Mouse (Mus musculus): ENCODE data around the gene D430042O09Rik. TPM values are rescaled to one million over a fixed set of nuclear protein-coding genes. Genes with fewer than 3 reads are reported as not detected.
"Not testable (repeated sequence)": the region's sequence is repeated elsewhere in the genome, so short reads cannot be mapped to it uniquely, and the experiment has no call there.

Gene D430042O09Rik
- polyA plus RNA-seq (2016; fragmentation: Nextera tagmentation; extraction: Ambion mirVana) = 11.3 and 15.0 TPM in 2 replicates

DNA sequence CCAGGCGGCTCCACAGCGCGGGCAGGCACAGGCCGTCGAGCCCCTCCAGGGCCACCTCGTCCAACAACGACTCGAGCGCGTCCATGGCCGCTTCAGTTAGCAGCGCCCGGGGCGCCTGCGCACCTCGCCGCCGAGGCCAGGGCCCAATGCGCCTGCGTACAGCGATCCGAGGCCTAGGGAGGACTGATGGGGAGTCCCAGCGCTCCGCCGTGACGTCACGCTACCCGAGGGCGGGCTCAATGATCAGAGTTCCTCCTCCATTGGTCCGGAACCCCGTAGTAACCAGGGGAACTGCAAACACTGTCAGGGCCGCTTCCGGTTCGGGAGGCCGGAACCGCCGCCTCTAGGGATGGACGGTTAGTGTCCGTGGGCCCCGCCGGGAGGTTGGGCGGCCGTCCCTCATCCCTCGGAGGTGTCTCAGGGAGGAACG, at the start of gene D430042O09Rik, which contains the start of gene Gtf3c1:
D430042O09Rik (plus strand) TSS at position 296 of the 430 bp plus-strand sequence.
Gtf3c1 (minus strand) TSS at position 188 of the 430 bp plus-strand sequence.
- WGBS = 0% methylated on average over 45 of the region's 45 CpGs
- Histone ChIP-seq H3K36me3 (peaks cover 14% of the 10 kb centered on the region), H3K9ac (peak within 1 kb of the TSS; percentile 91), H3K4me3 (peak within 1 kb of the TSS; percentile 85), H3K27me3 (no peaks in the 10 kb centered on the region), H3K27ac (peak within 1 kb of the TSS; percentile 87), H3K9me3 (replicated peaks) (no peaks in the 10 kb centered on the region), H3K4me1 (peaks cover 29% of the 10 kb centered on the region), H3K4me2 (replicated peaks) (peak within 1 kb of the TSS; percentile 80)
- peak; percentile 98 for ATAC-seq (ENCODE audit: low FRiP score)

DNA sequence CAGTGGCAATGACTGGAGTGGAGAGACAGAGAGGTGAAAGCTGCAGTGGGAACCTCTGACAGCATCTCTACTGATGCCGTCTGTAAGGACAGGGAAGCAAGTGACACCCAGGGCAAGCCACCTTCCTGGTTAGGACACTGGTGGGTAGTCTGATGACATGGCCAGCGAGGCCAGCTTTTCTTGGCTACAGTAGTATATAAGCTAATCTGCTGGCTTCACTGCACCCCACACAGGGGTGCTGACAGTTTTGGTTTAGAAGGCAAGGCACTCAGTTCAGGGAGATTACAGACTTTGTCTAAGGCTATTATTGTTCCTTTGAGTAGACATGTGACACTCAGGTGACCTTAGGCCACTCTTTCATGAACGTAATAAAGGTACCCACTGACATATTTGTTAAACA, 44.0 kb upstream of the D430042O09Rik start:
- 83% methylated on average over 3 of the region's 3 CpGs for WGBS
- no peak for ATAC-seq (ENCODE audit: low FRiP score)

DNA sequence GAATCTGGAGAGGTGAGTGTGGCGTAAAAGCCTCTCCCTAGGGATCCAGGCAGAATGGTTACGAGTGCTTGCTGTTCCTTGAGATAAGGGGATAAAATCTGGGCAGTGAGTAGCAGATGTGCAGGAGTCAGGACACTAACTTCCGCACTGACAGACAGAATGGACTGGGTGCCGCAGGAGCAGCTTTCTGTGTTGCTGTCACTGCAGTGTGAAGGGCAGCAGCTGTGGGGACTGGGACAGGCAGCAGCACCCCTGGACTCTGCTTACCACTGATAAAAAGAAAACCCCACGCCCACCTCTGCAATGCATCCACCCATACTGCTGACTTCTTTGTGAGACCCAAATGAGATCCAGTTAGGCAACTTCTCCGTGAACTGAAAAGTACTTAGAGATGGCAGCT, 36.8 kb upstream of the D430042O09Rik start:
- ATAC-seq (ENCODE audit: low FRiP score) = no peak
- H3K9ac ChIP-seq = no peak overlapping the region
- no peaks in the 10 kb centered on the region for H3K27me3 ChIP-seq
- WGBS = 92% methylated on average over 6 of the region's 6 CpGs
- peaks cover 99% of the 10 kb centered on the region for H3K36me3 ChIP-seq
- H3K4me3 ChIP-seq = no peak overlapping the region
- no peak overlapping the region for H3K4me2 ChIP-seq (replicated peaks)
- no peaks in the 10 kb centered on the region for H3K4me1 ChIP-seq
- no peaks in the 10 kb centered on the region for H3K9me3 ChIP-seq (replicated peaks)
- no peak overlapping the region for H3K27ac ChIP-seq

More for the DNA sequence above, 44.0 kb upstream of the D430042O09Rik start:
- Histone ChIP-seq H3K9ac (no peak overlapping the region), H3K4me1 (no peaks in the 10 kb centered on the region), H3K27ac (no peak overlapping the region), H3K4me3 (no peak overlapping the region), H3K36me3 (peaks cover 95% of the 10 kb centered on the region), H3K27me3 (no peaks in the 10 kb centered on the region), H3K9me3 (replicated peaks) (no peaks in the 10 kb centered on the region), H3K4me2 (replicated peaks) (no peak overlapping the region)

DNA sequence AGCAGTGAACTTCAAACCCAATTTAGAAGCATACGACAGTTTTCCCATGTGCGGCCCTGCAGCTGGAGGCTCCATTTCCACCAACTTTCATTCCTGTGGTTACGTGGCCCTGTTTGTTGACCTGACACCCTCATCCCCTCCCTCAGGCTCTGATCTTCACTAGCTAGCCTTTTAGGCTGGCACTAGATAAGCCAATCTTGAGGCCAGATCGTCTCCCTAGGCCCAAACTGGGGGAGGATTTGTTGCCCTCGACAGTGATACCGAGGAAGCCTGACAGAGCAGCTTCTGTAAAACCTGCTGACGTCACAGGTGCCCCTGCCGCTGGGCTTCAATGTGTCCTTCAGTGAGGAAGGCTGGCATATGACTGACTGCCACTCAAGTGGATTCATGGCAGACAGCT, 36.3 kb upstream of the D430042O09Rik start:
- Histone ChIP-seq H3K9me3 (replicated peaks) (no peaks in the 10 kb centered on the region), H3K27ac (no peak overlapping the region), H3K9ac (no peak overlapping the region), H3K4me2 (replicated peaks) (no peak overlapping the region), H3K27me3 (no peaks in the 10 kb centered on the region), H3K4me3 (no peak overlapping the region), H3K36me3 (peaks cover 99% of the 10 kb centered on the region), H3K4me1 (no peaks in the 10 kb centered on the region)
- 93% methylated on average over 8 of the region's 8 CpGs for WGBS
- no peak for ATAC-seq (ENCODE audit: low FRiP score)

DNA sequence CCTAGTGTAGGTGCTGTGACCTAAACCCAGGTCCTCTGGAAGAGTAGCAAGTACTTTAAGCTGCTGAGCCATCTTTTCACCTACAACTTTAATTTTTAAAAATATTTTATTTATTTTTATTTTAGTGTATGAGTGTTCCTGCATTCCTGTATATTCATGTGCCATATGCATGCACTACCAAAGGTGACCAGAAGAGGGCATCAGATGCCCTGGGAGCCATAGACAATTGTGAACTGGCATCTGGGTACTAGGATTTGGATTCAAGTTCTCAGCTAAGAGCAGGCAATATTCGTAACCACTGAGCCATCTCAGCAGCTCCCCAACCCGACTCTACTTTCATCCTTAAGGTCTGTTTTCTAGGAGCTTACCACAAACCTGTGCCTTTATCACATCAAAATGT, 32.8 kb upstream of the D430042O09Rik start:
- Histone ChIP-seq H3K4me3 (no peak overlapping the region), H3K9me3 (replicated peaks) (no peaks in the 10 kb centered on the region), H3K36me3 (peaks cover 98% of the 10 kb centered on the region), H3K4me2 (replicated peaks) (no peak overlapping the region), H3K9ac (no peak overlapping the region), H3K27me3 (no peaks in the 10 kb centered on the region), H3K4me1 (no peaks in the 10 kb centered on the region), H3K27ac (no peak overlapping the region)
- 77% methylated on average over 2 of the region's 2 CpGs for WGBS
- ATAC-seq (ENCODE audit: low FRiP score) = no peak

DNA sequence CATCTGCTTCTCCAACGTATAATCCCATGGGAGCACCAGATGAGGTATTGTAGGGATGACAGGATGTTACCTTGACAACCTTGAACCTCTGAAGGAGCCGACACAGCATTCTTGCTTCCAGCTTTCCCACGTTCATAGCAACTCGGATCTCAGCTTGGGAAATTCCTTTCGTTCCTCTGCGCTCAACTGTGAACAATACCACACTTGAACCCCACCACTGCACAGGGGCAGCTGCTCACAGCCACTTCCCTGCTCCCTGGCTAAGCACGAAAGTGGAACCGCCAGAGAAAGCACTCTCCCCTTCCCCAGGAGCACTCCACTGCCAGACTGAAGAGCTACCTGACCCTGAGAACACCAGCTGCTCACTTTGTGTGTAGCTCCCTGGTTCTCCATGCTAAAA, 28.9 kb upstream of the D430042O09Rik start:
- Histone ChIP-seq H3K4me2 (replicated peaks) (no peak overlapping the region), H3K27ac (peak overlapping the region; percentile 5; the same call in 1 of the 2 replicates), H3K4me1 (no peaks in the 10 kb centered on the region), H3K4me3 (no peak overlapping the region), H3K9me3 (replicated peaks) (no peaks in the 10 kb centered on the region), H3K36me3 (peaks cover 93% of the 10 kb centered on the region), H3K9ac (no peak overlapping the region), H3K27me3 (no peaks in the 10 kb centered on the region)
- ATAC-seq (ENCODE audit: low FRiP score) = no peak
- WGBS = 75% methylated on average over 8 of the region's 8 CpGs

DNA sequence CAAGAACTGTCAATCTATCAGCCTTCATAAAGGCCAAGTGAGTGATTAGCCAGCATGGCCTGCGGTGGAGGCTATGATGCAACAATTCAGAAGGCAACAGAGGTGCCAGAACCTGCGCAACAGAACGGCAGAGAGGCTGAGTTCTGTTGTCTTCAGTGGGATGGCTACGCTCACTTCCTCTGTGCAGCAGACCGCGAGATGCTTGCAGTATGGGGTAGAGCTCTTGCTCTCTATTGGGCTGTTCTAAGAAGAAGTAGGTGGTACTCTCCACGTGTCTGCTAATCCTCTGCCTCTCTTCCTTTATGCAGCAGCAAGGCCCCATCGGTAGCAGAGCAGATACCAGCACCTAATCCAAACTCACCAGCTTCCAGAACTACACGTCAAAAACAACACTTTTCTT, 27.8 kb upstream of the D430042O09Rik start:
- Histone ChIP-seq H3K4me3 (no peak overlapping the region), H3K9me3 (replicated peaks) (no peaks in the 10 kb centered on the region), H3K27ac (no peak overlapping the region), H3K4me2 (replicated peaks) (no peak overlapping the region), H3K36me3 (peaks cover 87% of the 10 kb centered on the region), H3K4me1 (no peaks in the 10 kb centered on the region), H3K9ac (no peak overlapping the region), H3K27me3 (no peaks in the 10 kb centered on the region)
- ATAC-seq (ENCODE audit: low FRiP score) = no peak
- WGBS = 84% methylated on average over 9 of the region's 9 CpGs

DNA sequence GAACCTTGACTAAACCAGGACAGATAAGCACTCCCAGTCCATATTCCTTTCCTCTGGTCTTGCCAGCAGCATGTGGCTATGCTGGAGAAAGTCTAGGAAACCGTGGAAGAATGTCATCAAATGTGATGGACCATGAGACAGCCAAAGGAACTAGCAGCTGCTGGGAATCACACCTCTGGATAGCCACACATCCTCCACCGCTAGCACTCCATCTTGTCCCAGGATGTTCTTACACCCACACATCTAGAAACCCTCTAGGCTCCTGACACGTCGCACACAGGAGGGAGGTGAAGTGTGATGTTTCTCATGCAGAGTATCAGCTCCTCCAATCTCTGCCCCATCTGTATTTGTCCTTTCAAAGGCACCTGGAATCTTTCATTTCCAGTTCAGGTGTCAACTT, 17.2 kb upstream of the D430042O09Rik start:
- Histone ChIP-seq H3K36me3 (peaks cover 91% of the 10 kb centered on the region), H3K4me1 (no peaks in the 10 kb centered on the region), H3K4me2 (replicated peaks) (no peak overlapping the region), H3K9ac (no peak overlapping the region), H3K4me3 (no peak overlapping the region), H3K27me3 (no peaks in the 10 kb centered on the region), H3K27ac (no peak overlapping the region), H3K9me3 (replicated peaks) (no peaks in the 10 kb centered on the region)
- ATAC-seq (ENCODE audit: low FRiP score) = no peak
- 88% methylated on average over 4 of the region's 4 CpGs for WGBS

DNA sequence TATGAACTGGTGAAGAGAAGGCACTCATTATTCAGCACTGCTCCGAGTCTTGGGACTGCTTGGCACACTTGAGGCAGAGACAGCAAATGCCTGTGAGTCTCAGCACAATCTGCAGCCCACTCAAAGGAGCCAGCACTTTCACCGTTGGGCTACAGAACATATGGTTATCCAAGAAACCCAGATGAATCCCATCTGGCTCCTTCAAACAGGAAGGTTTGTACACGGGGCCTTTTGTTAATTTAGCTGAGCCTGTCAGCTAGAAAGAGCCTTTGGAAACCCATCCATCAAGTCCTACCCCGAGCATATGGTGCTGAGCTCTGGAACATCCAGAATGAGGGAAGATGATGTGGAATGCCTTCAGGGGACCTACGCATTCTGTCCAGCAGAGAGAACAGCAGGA, 13.6 kb upstream of the D430042O09Rik start:
- H3K9ac ChIP-seq = no peak overlapping the region
- H3K27me3 ChIP-seq = no peaks in the 10 kb centered on the region
- no peak overlapping the region for H3K27ac ChIP-seq
- no peak overlapping the region for H3K4me3 ChIP-seq
- no peak for ATAC-seq (ENCODE audit: low FRiP score)
- no peak overlapping the region for H3K4me2 ChIP-seq (replicated peaks)
- 71% methylated on average over 5 of the region's 5 CpGs for WGBS
- peaks cover 99% of the 10 kb centered on the region for H3K36me3 ChIP-seq
- peaks cover 4% of the 10 kb centered on the region; the same call in 1 of the 2 replicates for H3K9me3 ChIP-seq (replicated peaks)
- H3K4me1 ChIP-seq = no peaks in the 10 kb centered on the region

DNA sequence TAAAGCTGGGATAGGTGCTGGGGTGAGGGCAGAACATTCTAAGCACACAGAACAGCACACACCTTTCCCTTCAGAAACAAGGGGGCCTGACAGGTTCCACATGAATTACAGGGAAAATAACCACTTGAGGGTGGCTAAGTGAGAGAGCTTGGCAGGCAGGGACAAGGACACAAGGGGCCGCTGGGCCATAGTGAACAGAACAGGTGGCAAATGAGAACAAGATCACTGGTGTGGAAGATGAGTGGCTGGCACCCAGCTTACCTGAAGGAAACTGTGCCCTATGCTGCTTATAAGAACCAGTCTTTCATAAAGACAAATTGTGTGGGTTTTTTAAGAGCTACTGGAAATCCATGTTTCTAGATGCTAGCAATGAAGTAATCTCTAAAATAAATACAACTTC, 4.9 kb upstream of the D430042O09Rik start:
- Histone ChIP-seq H3K4me1 (peaks cover 21% of the 10 kb centered on the region), H3K27me3 (no peaks in the 10 kb centered on the region), H3K4me2 (replicated peaks) (no peak overlapping the region), H3K36me3 (peaks cover 62% of the 10 kb centered on the region), H3K9ac (no peak overlapping the region), H3K27ac (no peak overlapping the region), H3K4me3 (no peak overlapping the region), H3K9me3 (replicated peaks) (peaks cover 11% of the 10 kb centered on the region; the same call in 1 of the 2 replicates)
- no peak for ATAC-seq (ENCODE audit: low FRiP score)
- WGBS = 86% methylated on average over 1 of the region's 1 CpGs

DNA sequence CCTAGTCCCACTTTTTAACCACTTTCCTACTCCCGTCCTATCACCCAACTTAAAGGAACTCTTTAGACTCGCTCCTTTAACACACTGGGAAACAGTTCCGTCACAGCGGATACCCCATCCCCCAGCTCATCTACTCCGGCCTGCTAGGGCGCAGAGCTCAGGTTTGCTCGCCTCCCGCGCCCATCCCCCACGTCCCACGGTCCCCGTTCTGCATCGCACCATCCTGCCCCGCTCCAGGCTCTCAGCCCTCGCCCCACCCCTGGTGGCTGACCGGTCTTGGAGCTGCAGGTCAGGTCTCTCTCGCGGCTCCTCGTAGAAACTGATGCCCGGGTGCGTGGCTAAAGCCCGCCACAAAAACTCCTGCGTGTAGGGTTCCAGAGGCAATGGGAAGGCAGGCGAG, 502 bp upstream of the D430042O09Rik start:
- Histone ChIP-seq H3K27me3 (no peaks in the 10 kb centered on the region), H3K4me2 (replicated peaks) (peak overlapping the region; percentile 80), H3K27ac (peak overlapping the region; percentile 87), H3K36me3 (peaks cover 19% of the 10 kb centered on the region), H3K4me1 (peaks cover 29% of the 10 kb centered on the region), H3K9me3 (replicated peaks) (no peaks in the 10 kb centered on the region), H3K9ac (peak overlapping the region; percentile 86), H3K4me3 (peak overlapping the region; percentile 85)
- WGBS = 1% methylated on average over 24 of the region's 24 CpGs
- ATAC-seq (ENCODE audit: low FRiP score) = peak; percentile 89

DNA sequence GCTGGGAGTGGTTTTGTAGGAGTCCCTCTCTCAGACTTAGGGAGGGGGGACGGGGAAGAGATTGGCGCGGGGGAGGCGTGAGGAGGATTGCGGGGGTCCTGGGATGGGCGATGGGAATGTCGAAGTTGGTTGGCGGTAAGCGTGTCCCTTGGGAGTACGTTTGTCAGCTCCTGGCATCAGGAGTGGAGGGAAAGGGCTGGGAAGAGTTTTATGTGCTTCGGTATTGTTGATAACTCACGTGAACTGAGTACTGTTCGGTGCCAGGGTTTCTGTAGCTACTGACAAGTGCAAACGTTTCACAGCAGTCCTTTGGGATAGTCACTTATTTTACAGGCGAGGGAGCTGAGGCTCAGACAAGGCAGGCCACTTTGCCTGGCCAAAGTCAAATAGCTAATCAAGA, 412 bp downstream of the D430042O09Rik start:
- Histone ChIP-seq H3K4me2 (replicated peaks) (peak overlapping the region; percentile 74), H3K27ac (peak overlapping the region; percentile 37; the same call in 1 of the 2 replicates), H3K36me3 (peaks cover 10% of the 10 kb centered on the region), H3K4me3 (peak overlapping the region; percentile 85), H3K4me1 (peaks cover 29% of the 10 kb centered on the region), H3K27me3 (no peaks in the 10 kb centered on the region), H3K9ac (peak overlapping the region; percentile 91), H3K9me3 (replicated peaks) (no peaks in the 10 kb centered on the region)
- ATAC-seq (ENCODE audit: low FRiP score) = no peak
- WGBS = under 1% methylated on average over 15 of the region's 15 CpGs

DNA sequence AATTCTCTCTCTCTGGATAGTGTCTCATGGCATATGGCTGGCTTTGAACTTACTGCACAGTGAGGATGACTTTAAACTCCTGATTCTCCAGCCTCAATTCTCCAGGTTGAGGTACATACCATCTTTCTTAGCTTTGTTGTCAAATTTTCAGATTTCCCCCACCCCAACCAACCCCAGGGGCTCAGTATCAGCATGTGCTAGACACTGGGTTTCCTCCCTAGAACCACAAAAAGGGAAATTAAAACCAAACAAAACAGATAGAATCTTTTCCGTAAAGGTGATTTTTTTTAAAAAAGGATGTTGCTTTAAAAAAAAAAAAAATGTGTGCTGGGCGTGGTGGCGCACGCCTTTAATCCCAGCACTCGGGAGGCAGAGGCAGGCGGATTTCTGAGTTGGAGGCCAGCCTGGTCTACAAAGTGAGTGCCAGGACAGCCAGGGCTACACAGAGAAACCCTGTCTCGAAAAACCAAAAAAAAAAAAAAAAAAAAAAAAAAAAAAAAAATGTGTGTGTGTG, 5.9 kb downstream of the D430042O09Rik start:
- ATAC-seq (ENCODE audit: low FRiP score); H3K27me3 ChIP-seq; H3K9ac ChIP-seq; H3K4me1 ChIP-seq; H3K9me3 ChIP-seq (replicated peaks); H3K36me3 ChIP-seq; H3K27ac ChIP-seq; H3K4me2 ChIP-seq (replicated peaks); H3K4me3 ChIP-seq: not testable (repeated sequence)
- WGBS = 93% methylated on average over 6 of the region's 7 CpGs

All from hindbrain, embryonic 12.5 days (tissue).